Mouse (Mus musculus) liver, adult 2 months (tissue): ENCODE measurements around the gene Shank2.
A peak's percentile ranks its signal among the peaks of the same experiment; 100 is the strongest.

ENCODE experiments used
- CTCF ChIP-seq: fragments of 200-500 bp; IDR thresholded peaks from 2 replicates; pipeline ENCODE4 v1.5.1; 2011; ENCODE audit warnings: low read depth, low read length, control low read depth
- POLR2A ChIP-seq: fragments of 200-500 bp; IDR thresholded peaks from 2 replicates; pipeline ENCODE4 v1.6.1; 2011; ENCODE audit warnings: low read length, control low read depth; ENCODE audit not compliant: insufficient read depth; ENCODE audit errors: extremely low read depth

GRCm38 (mm10) chr7:144081448-144081847 is 79.7 kb downstream of the Shank2 start:
- peak; percentile 51 for TF ChIP-seq CTCF
- TF ChIP-seq POLR2A, result no peak
